Mouse (Mus musculus): Measurements from ENCODE around the gene S100g. TPM values are rescaled to one million over a fixed set of nuclear protein-coding genes. Genes with fewer than 3 reads are reported as not detected.

S100g gene
- polyA plus RNA-seq, 1 experiment from 2014 or later: not detected

GRCm38 (mm10) chrX:162913651-162914050, 50.7 kb downstream of the S100g start:
- WGBS: 97% methylated on average over 3 of the region's 3 CpGs
- H3K36me3 ChIP-seq: peaks cover 24% of the 10 kb centered on the region
- no peaks in the 10 kb centered on the region for H3K9me3 ChIP-seq (replicated peaks)
- H3K27ac ChIP-seq (replicated peaks): no peak overlapping the region
- H3K27me3 ChIP-seq (ENCODE audit: low read depth, poor library complexity, severe bottlenecking): peaks cover 22% of the 10 kb centered on the region
- H3K4me1 ChIP-seq: no peaks in the 10 kb centered on the region
- no peak for DNase-seq (ENCODE audit: low spot score)
- H3K4me3 ChIP-seq: no peak overlapping the region

Other genes starting within 250 kb of the S100g start
- gene Rbbp7, start 204.2 kb downstream of the S100g start, polyA plus RNA-seq (2016; fragmentation: Nextera tagmentation; extraction: Ambion mirVana): 384 and 412 TPM in 2 replicates
- 14.5 and 14.6 TPM in 2 replicates for gene Txlng, start 135.1 kb downstream of the S100g start, polyA plus RNA-seq (2016; fragmentation: Nextera tagmentation; extraction: Ambion mirVana)
- gene Syap1, start 76.2 kb downstream of the S100g start, polyA plus RNA-seq (2016; fragmentation: Nextera tagmentation; extraction: Ambion mirVana): 25.7 and 25.8 TPM in 2 replicates
- gene Ctps2, start 63.4 kb downstream of the S100g start, polyA plus RNA-seq (2016; fragmentation: Nextera tagmentation; extraction: Ambion mirVana): 55.8 and 78.5 TPM in 2 replicates

All from midbrain, embryonic 10.5 days (tissue).